Mouse (Mus musculus): Measurements from ENCODE around the gene Btd. TPM values are rescaled to one million over a fixed set of nuclear protein-coding genes. Genes with fewer than 3 reads are reported as not detected.

The Btd gene
- polyA plus RNA-seq, 1 experiment from 2014 or later: 15.5 TPM

DNA sequence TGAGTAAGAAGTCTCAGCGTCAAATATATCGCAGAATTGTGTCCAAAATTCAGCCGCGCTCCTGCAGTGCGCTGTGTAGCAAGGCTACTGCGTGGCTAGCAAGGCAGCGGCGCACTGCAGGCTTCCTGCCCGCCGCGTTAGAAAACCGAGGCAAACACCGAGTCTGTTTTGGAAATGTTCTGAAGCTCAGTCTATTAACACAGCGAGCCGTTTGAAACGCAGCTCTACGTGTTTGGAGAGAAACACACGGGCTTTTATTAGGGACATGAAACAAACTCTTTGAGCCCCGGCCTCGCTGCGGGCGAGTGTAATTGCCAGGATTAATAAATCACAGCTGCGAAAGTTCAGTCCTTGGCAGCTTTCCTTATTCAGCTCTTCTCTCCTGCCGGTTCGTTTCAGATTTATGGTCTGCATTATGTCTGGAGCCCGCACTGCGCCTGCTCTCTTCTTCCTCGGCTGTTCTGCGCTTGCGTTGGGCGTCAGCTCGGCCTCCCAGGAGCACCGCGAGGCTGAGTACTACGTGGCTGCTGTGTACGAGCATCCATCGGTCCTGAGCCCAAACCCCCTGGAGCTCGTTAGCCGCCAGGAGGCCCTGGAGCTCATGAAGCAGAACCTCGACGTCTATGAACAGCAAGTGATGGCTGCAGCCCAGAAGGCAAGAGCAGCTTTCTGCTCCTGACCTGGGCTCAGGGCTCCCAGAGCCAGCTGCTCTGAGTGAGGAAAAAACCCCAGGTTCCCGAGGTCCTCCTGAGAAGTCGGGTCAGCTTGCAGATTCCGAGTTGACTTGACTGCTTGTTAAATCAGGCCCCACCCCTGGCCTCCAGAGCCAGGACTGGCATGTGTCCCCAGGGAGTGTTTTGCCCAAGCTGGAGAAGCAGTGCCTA, 21.1 kb downstream of the Btd start:
- Histone ChIP-seq H3K36me3 (ENCODE audit: control insufficient read depth, insufficient read depth) (peaks cover 3% of the 10 kb centered on the region; the same call in 1 of the 2 replicates), H3K4me1 (replicated peaks; ENCODE audit: control insufficient read depth, insufficient read depth, low read length) (peaks cover 45% of the 10 kb centered on the region), H3K9ac (replicated peaks; ENCODE audit: low read depth, low read length) (peak overlapping the region; percentile 82), H3K4me2 (ENCODE audit: low read length) (peak overlapping the region; percentile 79), H3K27ac (ENCODE audit: low read length) (peak overlapping the region; percentile 99), H3K27me3 (replicated peaks; ENCODE audit: control insufficient read depth, insufficient read depth, low read length) (no peaks in the 10 kb centered on the region), H3K4me3 (replicated peaks; ENCODE audit: low read length) (peak overlapping the region; percentile 48), H3K9me3 (ENCODE audit: control insufficient read depth, low read length) (no peaks in the 10 kb centered on the region)
- peak; percentile 95 for ATAC-seq
- 2% methylated on average over 44 of the region's 44 CpGs for WGBS

DNA sequence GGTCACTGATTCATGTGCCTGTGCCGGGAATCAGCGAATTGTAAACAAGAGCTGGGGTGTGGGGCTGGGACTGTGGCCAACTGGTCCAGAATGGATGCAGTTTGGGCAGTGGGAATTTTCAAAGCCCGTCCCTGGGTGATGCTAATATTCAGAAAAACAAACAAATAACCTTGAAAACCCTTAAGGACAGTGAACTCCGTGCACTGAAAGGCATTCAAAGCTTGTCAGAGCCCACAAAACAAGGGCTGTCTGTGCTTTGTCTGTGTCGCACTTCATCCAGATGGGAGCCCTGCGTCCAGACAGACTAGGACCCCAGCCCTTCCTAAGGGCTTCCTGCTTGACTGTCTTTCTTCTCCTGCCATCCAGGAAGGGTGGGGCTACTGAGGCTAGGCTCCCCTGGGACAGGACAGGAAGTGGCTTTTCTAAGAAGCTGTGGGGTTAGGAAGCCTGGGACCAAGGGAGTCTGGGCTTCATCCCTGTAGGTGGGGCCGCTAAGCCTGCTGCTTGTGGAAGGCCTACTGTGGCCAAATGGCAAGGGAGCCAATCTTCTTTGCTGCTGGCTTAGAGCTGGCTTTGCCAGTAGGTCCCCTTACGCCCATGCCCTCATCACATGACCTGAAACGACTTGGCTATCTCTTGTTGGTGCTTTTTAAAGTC, 21.9 kb downstream of the Btd start:
- Histone ChIP-seq H3K4me3 (replicated peaks; ENCODE audit: low read length) (peak overlapping the region; percentile 48), H3K27me3 (replicated peaks; ENCODE audit: control insufficient read depth, insufficient read depth, low read length) (no peaks in the 10 kb centered on the region), H3K4me2 (ENCODE audit: low read length) (peak overlapping the region; percentile 79), H3K27ac (ENCODE audit: low read length) (peak overlapping the region; percentile 99), H3K4me1 (replicated peaks; ENCODE audit: control insufficient read depth, insufficient read depth, low read length) (peaks cover 45% of the 10 kb centered on the region), H3K9me3 (ENCODE audit: control insufficient read depth, low read length) (no peaks in the 10 kb centered on the region), H3K9ac (replicated peaks; ENCODE audit: low read depth, low read length) (peak overlapping the region; percentile 82), H3K36me3 (ENCODE audit: control insufficient read depth, insufficient read depth) (peaks cover 6% of the 10 kb centered on the region)
- 21% methylated on average over 9 of the region's 9 CpGs for WGBS
- ATAC-seq: peak; percentile 2; the same call in 1 of the 2 replicates

DNA sequence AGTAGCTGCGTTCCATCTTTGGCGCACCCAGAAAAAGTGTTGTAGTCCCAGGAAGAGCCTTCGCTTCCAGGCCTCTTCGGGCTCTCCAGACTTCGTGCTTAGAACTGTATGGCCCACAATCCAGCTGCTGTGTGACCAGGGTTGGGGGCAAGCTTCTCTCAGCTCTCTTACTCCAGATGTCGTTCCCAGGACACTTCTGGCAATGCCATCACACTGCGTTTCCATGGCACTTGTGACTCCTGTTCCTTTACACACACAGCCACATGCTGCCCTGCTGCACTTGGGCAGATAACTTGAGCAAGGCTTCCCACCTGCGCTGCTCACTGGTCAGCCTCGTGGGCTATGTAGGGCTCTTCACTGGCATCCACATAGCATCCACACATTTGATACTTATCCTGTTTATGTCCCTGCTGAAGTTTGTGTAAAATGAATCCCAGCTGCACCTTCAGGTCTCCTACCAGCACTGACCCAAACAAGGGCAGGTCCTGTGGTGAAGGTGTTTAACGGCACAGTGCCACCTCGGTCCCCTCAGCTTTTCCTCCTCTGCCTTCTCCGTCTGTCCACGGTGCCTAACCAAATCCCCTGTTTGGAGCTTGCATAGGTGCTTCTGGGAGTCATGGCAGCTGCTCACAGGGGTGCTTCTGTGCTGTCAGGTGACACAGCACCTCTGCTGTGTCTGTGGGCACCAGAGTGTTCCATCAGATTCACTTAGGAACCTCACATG, 22.7 kb downstream of the Btd start:
- no peaks in the 10 kb centered on the region for H3K9me3 ChIP-seq (ENCODE audit: control insufficient read depth, low read length)
- H3K4me1 ChIP-seq (replicated peaks; ENCODE audit: control insufficient read depth, insufficient read depth, low read length): peaks cover 42% of the 10 kb centered on the region
- peak overlapping the region; percentile 99 for H3K27ac ChIP-seq (ENCODE audit: low read length)
- no peak overlapping the region for H3K4me2 ChIP-seq (ENCODE audit: low read length)
- H3K36me3 ChIP-seq (ENCODE audit: control insufficient read depth, insufficient read depth): peaks cover 6% of the 10 kb centered on the region
- no peak overlapping the region for H3K9ac ChIP-seq (replicated peaks; ENCODE audit: low read depth, low read length)
- 89% methylated on average over 13 of the region's 13 CpGs for WGBS
- no peak for ATAC-seq
- H3K27me3 ChIP-seq (replicated peaks; ENCODE audit: control insufficient read depth, insufficient read depth, low read length): no peaks in the 10 kb centered on the region
- no peak overlapping the region for H3K4me3 ChIP-seq (replicated peaks; ENCODE audit: low read length)

DNA sequence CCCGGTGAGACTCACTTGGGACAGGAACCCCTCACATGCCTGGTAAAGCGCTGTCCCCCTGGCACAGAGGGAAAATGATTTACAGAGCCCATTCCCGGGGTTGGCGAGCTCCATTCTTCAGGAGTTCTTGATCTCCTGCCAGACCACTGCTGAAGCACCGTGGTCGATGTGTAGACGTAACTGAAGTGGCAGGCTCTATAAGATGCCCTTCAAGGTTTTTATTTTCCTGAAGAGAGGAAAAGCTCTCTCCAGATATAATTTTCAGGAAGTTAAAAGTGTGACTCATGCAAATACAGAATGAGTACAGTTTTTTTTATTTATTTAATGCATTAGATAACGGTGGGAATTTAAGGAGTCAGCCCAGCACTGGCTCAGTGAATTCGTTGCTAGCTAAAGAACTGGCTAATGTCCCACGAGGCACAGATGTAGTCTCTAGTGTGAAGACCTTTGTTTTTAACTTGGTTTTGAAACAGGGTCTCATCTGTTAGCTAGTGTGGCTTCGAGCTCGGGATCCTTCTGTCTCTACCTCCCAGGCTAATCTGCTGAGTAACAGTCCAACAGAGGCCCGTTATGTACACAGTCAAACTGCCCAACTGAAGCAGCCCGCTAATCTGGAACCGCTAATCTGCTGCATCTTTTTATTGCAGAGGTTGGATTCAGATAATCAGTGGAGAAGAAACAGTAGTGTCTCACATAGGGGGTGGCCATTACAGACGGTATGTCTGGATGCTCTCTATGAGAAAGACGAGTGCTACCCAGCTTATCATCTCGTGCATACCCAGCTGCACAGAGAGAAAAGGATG, 23.5 kb downstream of the Btd start:
- no peaks in the 10 kb centered on the region for H3K9me3 ChIP-seq (ENCODE audit: control insufficient read depth, low read length)
- no peak overlapping the region for H3K9ac ChIP-seq (replicated peaks; ENCODE audit: low read depth, low read length)
- no peak overlapping the region for H3K4me2 ChIP-seq (ENCODE audit: low read length)
- H3K27me3 ChIP-seq (replicated peaks; ENCODE audit: control insufficient read depth, insufficient read depth, low read length): no peaks in the 10 kb centered on the region
- ATAC-seq: no peak
- peaks cover 6% of the 10 kb centered on the region for H3K36me3 ChIP-seq (ENCODE audit: control insufficient read depth, insufficient read depth)
- H3K4me1 ChIP-seq (replicated peaks; ENCODE audit: control insufficient read depth, insufficient read depth, low read length): peaks cover 42% of the 10 kb centered on the region
- H3K27ac ChIP-seq (ENCODE audit: low read length): no peak overlapping the region; the same call in 1 of the 2 replicates
- WGBS: 34% methylated on average over 18 of the region's 18 CpGs
- no peak overlapping the region for H3K4me3 ChIP-seq (replicated peaks; ENCODE audit: low read length)

DNA sequence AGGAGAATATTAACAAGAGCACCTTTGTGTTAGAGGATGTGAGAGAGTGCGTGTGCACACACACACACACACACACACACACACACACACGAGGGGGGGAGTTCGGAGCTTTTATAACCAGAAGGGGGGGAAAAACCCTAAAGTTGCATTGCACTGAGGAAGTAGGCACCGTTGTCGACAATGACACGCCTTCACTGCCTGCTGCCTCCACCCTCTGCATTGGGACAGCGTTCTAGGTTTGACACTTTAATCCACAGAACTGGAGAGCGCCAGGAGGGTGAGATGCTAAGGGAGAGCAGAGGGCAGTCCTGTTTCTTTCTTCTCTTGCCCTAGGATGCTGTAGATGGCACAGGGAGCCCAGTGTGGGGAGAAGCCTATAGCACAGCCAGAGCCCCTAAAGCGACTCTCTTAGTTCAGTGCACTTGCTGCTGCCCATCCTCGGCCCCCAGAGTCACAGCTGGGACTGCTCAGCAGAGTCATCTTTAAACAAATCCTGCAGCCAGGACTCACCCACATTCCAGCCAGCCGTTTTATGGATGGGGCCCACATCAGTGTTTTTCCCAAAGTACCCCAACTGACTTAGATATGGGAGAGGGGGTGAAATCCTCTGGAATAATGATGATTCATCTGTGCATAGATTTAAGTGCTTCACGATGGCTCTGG, 24.2 kb downstream of the Btd start:
- ATAC-seq: no peak
- Histone ChIP-seq H3K36me3 (ENCODE audit: control insufficient read depth, insufficient read depth) (peaks cover 6% of the 10 kb centered on the region), H3K9ac (replicated peaks; ENCODE audit: low read depth, low read length) (no peak overlapping the region), H3K27me3 (replicated peaks; ENCODE audit: control insufficient read depth, insufficient read depth, low read length) (no peaks in the 10 kb centered on the region), H3K4me3 (replicated peaks; ENCODE audit: low read length) (no peak overlapping the region), H3K4me1 (replicated peaks; ENCODE audit: control insufficient read depth, insufficient read depth, low read length) (peaks cover 42% of the 10 kb centered on the region), H3K9me3 (ENCODE audit: control insufficient read depth, low read length) (no peaks in the 10 kb centered on the region), H3K27ac (ENCODE audit: low read length) (no peak overlapping the region; the same call in 1 of the 2 replicates), H3K4me2 (ENCODE audit: low read length) (no peak overlapping the region)
- WGBS: 70% methylated on average over 12 of the region's 12 CpGs

DNA sequence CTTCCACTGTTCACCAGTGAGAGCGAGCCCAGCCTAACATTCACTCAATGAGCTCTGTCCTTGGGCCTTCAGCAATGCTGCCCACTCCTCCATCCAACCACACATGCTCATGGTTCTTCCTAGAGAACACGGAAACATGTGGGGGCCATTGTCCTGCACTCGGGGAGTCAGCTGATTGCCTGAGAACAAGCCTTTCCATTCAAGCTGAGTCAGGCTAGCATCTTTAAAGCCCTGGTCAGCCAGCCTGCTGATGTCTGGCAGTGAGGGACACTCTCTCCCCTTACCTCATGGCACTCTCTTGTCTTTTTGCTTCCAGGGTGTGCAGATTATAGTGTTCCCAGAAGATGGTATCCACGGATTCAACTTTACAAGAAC, 24.7 kb downstream of the Btd start:
- H3K4me1 ChIP-seq (replicated peaks; ENCODE audit: control insufficient read depth, insufficient read depth, low read length): peaks cover 44% of the 10 kb centered on the region
- no peaks in the 10 kb centered on the region for H3K9me3 ChIP-seq (ENCODE audit: control insufficient read depth, low read length)
- H3K9ac ChIP-seq (replicated peaks; ENCODE audit: low read depth, low read length): no peak overlapping the region
- no peak overlapping the region for H3K4me2 ChIP-seq (ENCODE audit: low read length)
- WGBS: 89% methylated on average over 4 of the region's 4 CpGs
- H3K27me3 ChIP-seq (replicated peaks; ENCODE audit: control insufficient read depth, insufficient read depth, low read length): no peaks in the 10 kb centered on the region
- H3K4me3 ChIP-seq (replicated peaks; ENCODE audit: low read length): no peak overlapping the region
- no peak for ATAC-seq
- no peak overlapping the region for H3K27ac ChIP-seq (ENCODE audit: low read length)
- peaks cover 6% of the 10 kb centered on the region for H3K36me3 ChIP-seq (ENCODE audit: control insufficient read depth, insufficient read depth)

DNA sequence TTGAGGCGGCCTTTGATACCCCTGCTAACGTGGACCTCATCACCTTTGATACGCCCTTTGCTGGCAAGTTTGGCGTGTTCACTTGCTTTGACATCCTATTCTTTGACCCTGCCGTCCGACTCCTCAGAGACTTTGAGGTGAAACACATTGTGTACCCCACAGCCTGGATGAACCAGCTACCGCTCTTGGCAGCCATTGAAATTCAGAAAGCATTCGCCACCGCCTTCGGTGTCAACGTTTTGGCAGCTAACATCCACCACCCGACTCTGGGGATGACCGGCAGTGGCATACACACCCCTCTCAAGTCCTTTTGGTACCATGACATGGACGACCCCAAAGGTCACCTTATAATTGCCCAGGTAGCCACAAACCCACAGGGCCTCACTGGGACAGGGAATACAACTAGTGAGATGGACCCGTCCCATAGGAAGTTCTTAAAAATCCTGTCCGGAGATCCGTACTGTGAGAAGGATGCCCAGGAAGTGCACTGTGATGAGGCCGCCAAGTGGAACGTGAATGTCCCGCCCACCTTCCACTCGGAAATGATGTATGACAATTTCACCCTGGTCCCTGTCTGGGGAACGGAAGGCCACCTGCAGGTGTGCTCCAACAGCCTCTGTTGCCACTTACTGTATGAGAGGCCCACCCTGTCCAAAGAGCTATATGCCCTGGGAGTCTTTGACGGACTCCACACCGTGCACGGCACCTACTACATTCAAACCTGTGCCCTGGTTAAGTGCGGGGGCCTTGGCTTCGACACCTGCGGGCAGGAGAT, 26.3 kb downstream of the Btd start:
- Histone ChIP-seq H3K27ac (ENCODE audit: low read length) (no peak overlapping the region), H3K4me2 (ENCODE audit: low read length) (no peak overlapping the region), H3K9me3 (ENCODE audit: control insufficient read depth, low read length) (no peaks in the 10 kb centered on the region), H3K4me1 (replicated peaks; ENCODE audit: control insufficient read depth, insufficient read depth, low read length) (peaks cover 39% of the 10 kb centered on the region), H3K36me3 (ENCODE audit: control insufficient read depth, insufficient read depth) (peaks cover 6% of the 10 kb centered on the region), H3K9ac (replicated peaks; ENCODE audit: low read depth, low read length) (no peak overlapping the region), H3K4me3 (replicated peaks; ENCODE audit: low read length) (no peak overlapping the region), H3K27me3 (replicated peaks; ENCODE audit: control insufficient read depth, insufficient read depth, low read length) (no peaks in the 10 kb centered on the region)
- WGBS: 96% methylated on average over 28 of the region's 28 CpGs
- no peak for ATAC-seq

DNA sequence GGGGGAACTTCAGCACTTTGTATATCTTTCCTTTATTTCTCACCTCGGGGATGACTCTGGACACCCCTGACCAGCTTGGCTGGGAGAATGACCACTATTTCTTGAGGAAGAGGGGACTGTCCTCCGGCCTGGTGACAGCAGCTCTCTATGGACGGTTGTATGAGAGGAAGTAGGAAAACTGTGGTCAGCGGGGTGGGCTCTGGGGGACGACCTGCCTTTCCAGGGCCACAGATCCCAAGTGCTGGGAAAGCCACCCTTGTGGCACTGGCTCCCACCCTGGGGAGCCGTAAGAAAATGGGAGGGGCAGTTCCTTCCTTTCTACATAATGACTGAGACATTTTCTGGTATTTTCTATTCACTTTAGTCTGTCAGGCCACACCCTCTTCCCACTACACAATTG, 26.9 kb downstream of the Btd start:
- H3K4me3 ChIP-seq (replicated peaks; ENCODE audit: low read length): no peak overlapping the region
- H3K9me3 ChIP-seq (ENCODE audit: control insufficient read depth, low read length): no peaks in the 10 kb centered on the region
- H3K9ac ChIP-seq (replicated peaks; ENCODE audit: low read depth, low read length): no peak overlapping the region
- no peak overlapping the region for H3K27ac ChIP-seq (ENCODE audit: low read length)
- no peak for ATAC-seq
- H3K4me1 ChIP-seq (replicated peaks; ENCODE audit: control insufficient read depth, insufficient read depth, low read length): peaks cover 33% of the 10 kb centered on the region
- H3K36me3 ChIP-seq (ENCODE audit: control insufficient read depth, insufficient read depth): peaks cover 6% of the 10 kb centered on the region
- H3K27me3 ChIP-seq (replicated peaks; ENCODE audit: control insufficient read depth, insufficient read depth, low read length): no peaks in the 10 kb centered on the region
- WGBS: 91% methylated on average over 6 of the region's 6 CpGs
- H3K4me2 ChIP-seq (ENCODE audit: low read length): no peak overlapping the region

Data from forebrain, embryonic 16.5 days (tissue).